In genomic region chr2:118520042-118520933, GRCm38 (mm10) we compare ENCODE assay signal across 9 mouse cellular contexts. TPM values are rescaled to one million over a fixed set of nuclear protein-coding genes. Genes with fewer than 3 reads are reported as not detected.
DNase-seq lines count a peak whose midpoint lies in the region; ATAC-seq and TF ChIP-seq lines count a peak whose summit lies in the region.
"Had no signal": no experiment of that assay in that cellular context is flagged by ENCODE, and none has a peak within 500 bp of the region (broad histone marks: within the 10 kb centered on the region; RNA-seq: fewer than 3 reads in every experiment).

No protein-coding gene starts in this region.

- H3K4me1 ChIP-seq in embryonic facial prominence, embryonic 12.5 days, result peaks cover 37% of the 10 kb centered on the region
- peaks cover 30% of the 10 kb centered on the region for H3K4me1 ChIP-seq in heart, postnatal 0 days (ENCODE audit: control insufficient read depth, insufficient read depth)

- peak; percentile 90 for ATAC-seq in embryonic facial prominence, embryonic 12.5 days (ENCODE audit: insufficient number of reproducible peaks, insufficient read depth, low FRiP score, low TSS enrichment)
- ATAC-seq in heart, postnatal 0 days (ENCODE audit: insufficient read depth, low read depth), result peak; percentile 86
- ATAC-seq: Patski had no signal

- H3K9me3 ChIP-seq in embryonic facial prominence, embryonic 12.5 days, result no peaks in the 10 kb centered on the region
- H3K9me3 ChIP-seq in heart, postnatal 0 days (replicated peaks; ENCODE audit: control insufficient read depth, low read length), result no peaks in the 10 kb centered on the region

- DNase-seq in left cerebral cortex, postnatal 10 days (ENCODE audit: extremely low spot score in 1 of 2, low spot score in 2 of 2), result peak; percentile 61 to 65
- no peak for DNase-seq in left cerebral cortex, postnatal 36 days (ENCODE audit: low spot score in 2 of 2)
- DNase-seq in heart, postnatal 0 days (ENCODE audit: low spot score), result peak; percentile 78
- peak; percentile 84 for DNase-seq in kidney, postnatal 10 days
- peak; percentile 86 for DNase-seq in lung, postnatal 10 days
- DNase-seq in splenic B cell, adult 2 months (ENCODE audit: low read depth, low spot score), result peak; percentile 20
- DNase-seq in left cerebral cortex, adult 8-10 months (ENCODE audit: low spot score in 2 of 2), result no peak

- H3K4me3 ChIP-seq in embryonic facial prominence, embryonic 12.5 days, result no peak overlapping the region
- H3K4me3 ChIP-seq in heart, postnatal 0 days (ENCODE audit: low read depth, low read length), result no peak overlapping the region

- H3K36me3 ChIP-seq in embryonic facial prominence, embryonic 12.5 days, result no peaks in the 10 kb centered on the region
- no peaks in the 10 kb centered on the region for H3K36me3 ChIP-seq in heart, postnatal 0 days (replicated peaks; ENCODE audit: control insufficient read depth, insufficient read depth, low read length)
- H3K36me3 ChIP-seq in splenic B cell, adult 2 months (ENCODE audit: control insufficient read depth, insufficient read depth, low read length, poor library complexity, severe bottlenecking), result no peaks in the 10 kb centered on the region

- H3K27me3 ChIP-seq in embryonic facial prominence, embryonic 12.5 days, result no peaks in the 10 kb centered on the region
- H3K27me3 ChIP-seq in heart, postnatal 0 days (ENCODE audit: control insufficient read depth, insufficient read depth, low read length), result no peaks in the 10 kb centered on the region
- no peaks in the 10 kb centered on the region for H3K27me3 ChIP-seq in splenic B cell, adult 2 months (ENCODE audit: control insufficient read depth, insufficient read depth, low read length, poor library complexity, severe bottlenecking)
- H3K27me3 ChIP-seq: Patski had no signal

- intact Hi-C loops in left cerebral cortex, postnatal 10 days (cut with DNase I), result no loop called here
- intact Hi-C loops in left cerebral cortex, postnatal 36 days (cut with DNase I), result no loop called here

- peak overlapping the region; percentile 90 for H3K27ac ChIP-seq in embryonic facial prominence, embryonic 12.5 days
- peak overlapping the region; percentile 59 for H3K27ac ChIP-seq in heart, postnatal 0 days (ENCODE audit: low read depth)

- no peak for TF ChIP-seq EP300 in heart, postnatal 0 days (IDR thresholded peaks at IDR 0.05; ENCODE audit: low read depth)

- no peak overlapping the region for H3K4me2 ChIP-seq in embryonic facial prominence, embryonic 12.5 days (replicated peaks)
- H3K4me2 ChIP-seq in heart, postnatal 0 days (ENCODE audit: low read depth, low read length), result no peak overlapping the region

- 22% methylated on average over 9 of the region's 9 CpGs for WGBS in embryonic facial prominence, embryonic 12.5 days
- WGBS in heart, postnatal 0 days, result 47% methylated on average over 9 of the region's 9 CpGs

- H3K9ac ChIP-seq in embryonic facial prominence, embryonic 12.5 days, result no peak overlapping the region
- H3K9ac ChIP-seq in heart, postnatal 0 days (replicated peaks; ENCODE audit: low read depth, low read length), result no peak overlapping the region

- TF ChIP-seq CTCF in heart, postnatal 0 days (IDR thresholded peaks at IDR 0.05; ENCODE audit: low read depth), result no peak

RNA-seq across cellular contexts. Expression of gene Bmf, which starts 29.2 kb away (rescaled TPM):
- 1 to 10 TPM; 4.0 to 5.2 TPM for total RNA-seq in left cerebral cortex, postnatal 10 days (2021)
- 1 to 10 TPM; 4.8 to 5.8 TPM for total RNA-seq in left cerebral cortex, postnatal 36 days (2021)
- 6.6 and 7.1 TPM in 2 replicates for polyA plus RNA-seq in embryonic facial prominence, embryonic 12.5 days (2016; fragmentation: Nextera tagmentation; extraction: Ambion mirVana)
- total RNA-seq in heart, postnatal 0 days (2014; rRNA removed; ENCODE audit: low replicate concordance), result 12.7 and 14.5 TPM in 2 replicates
- polyA plus RNA-seq in heart, postnatal 0 days (2015; fragmentation: Nextera tagmentation; extraction: Ambion mirVana), result 1.5 and 1.6 TPM in 2 replicates
- total RNA-seq in left cerebral cortex, adult 8-10 months (2022), result 1 to 10 TPM; 3.4 to 5.2 (median 4.7) TPM

RNA-seq across cellular contexts. Expression of gene Srp14, which starts 40.8 kb away (rescaled TPM):
- total RNA-seq in left cerebral cortex, postnatal 10 days (2021), result 100 to 1,000 TPM; 159 to 171 TPM
- total RNA-seq in left cerebral cortex, postnatal 36 days (2021), result 100 to 1,000 TPM; 136 to 158 TPM
- polyA plus RNA-seq in embryonic facial prominence, embryonic 12.5 days (2016; fragmentation: Nextera tagmentation; extraction: Ambion mirVana), result 239 and 256 TPM in 2 replicates
- total RNA-seq in heart, postnatal 0 days (2014; rRNA removed; ENCODE audit: low replicate concordance), result 123 and 141 TPM in 2 replicates
- polyA plus RNA-seq in heart, postnatal 0 days (2015; fragmentation: Nextera tagmentation; extraction: Ambion mirVana), result 210 and 219 TPM in 2 replicates
- total RNA-seq in left cerebral cortex, adult 8-10 months (2022), result 100 to 1,000 TPM; 167 to 180 (median 175) TPM

Comparison
In these comparisons a context has a peak if more than half of its experiments do, and no peak if none do; other contexts are left out.
1. DNase-seq: peak in left cerebral cortex, postnatal 10 days (2 of 2), heart, postnatal 0 days (single experiment), kidney, postnatal 10 days (single experiment), lung, postnatal 10 days (single experiment) and splenic B cell, adult 2 months (single experiment); none in left cerebral cortex, postnatal 36 days (0 of 2) and left cerebral cortex, adult 8-10 months (0 of 2).